Mouse (Mus musculus) liver (tissue): Measurements from ENCODE around the gene Tmem238.
A peak's percentile ranks its signal among the peaks of the same experiment; 100 is the strongest.
"Not testable (repeated sequence)": the region's sequence is repeated elsewhere in the genome, so short reads cannot be mapped to it uniquely, and the experiment has no call there.

Experiments
- DNase-seq: peaks from one replicate; pipeline ENCODE4 v3.0.0-alpha.2; 2020; ENCODE audit warnings: mixed read lengths

The Tmem238 gene

DNA sequence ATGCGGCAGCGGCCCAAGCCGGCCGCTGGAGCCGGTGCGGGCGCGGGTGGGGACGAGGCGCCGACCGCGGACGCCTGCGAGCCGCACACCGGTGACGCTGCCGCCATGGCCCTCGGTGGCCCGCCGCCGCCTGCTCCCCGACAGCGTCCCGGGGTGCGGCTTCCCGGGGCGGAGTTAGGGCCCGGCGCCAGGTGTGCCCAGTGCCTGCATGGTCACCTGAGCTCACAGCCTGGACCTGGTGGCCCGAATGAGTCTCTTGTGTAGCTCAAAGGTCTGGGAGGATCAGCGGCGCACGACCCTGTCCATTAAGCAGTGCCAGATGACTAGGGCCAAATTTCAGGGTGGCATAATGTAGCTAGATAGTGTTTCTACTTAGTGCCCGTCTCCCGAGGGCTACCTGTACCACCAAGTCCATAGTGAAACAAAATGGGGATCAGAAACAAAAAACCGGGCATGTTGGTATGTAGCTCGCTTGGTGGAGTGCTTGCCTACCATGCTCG is at the start of gene Tmem238:
Tmem238 (minus strand) TSS at position 221 of the 500 bp plus-strand sequence.
- DNase-seq = peak; percentile 73

DNA sequence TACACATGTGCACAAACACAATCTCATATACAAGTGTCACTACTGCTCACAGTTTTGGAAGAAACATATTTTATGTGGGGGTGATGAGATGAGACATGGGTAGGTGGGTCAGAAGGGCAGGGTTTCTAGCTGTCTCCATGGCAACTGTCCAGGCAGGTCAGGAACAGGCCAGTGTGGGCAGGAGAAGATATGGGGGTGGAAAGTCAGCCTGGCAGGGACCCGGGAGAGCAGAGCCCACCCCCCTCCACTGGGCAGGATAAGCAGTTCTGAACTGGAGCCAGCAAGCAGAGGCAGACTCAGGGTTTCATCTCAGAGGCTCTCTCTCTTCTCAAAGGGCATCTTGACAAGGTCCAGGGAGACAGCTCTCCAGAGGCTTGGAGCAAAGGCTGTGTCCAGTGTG is 48.2 kb upstream of the Tmem238 start:
- no peak for DNase-seq

DNA sequence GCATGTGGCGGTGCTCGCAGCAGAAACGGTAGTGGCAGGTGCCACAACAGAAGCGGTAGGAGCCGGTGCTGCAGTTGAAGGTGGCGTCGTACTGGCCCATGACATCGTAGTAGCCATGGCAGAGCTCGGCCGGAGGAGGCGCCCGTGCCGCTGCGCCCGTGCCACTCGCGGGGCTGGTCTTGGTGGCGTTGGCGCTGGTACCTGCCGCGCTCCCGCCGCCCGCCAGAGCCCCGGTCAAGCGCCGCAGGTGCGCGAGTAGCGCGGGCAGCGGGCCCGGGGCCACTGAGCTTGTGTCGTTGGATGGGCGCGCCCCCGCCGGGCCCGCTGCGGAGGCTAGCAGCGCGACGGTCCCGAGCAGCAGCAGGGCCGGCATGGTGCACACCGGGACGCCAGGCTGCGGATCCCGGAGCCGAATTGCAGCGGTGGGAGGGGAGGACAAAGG is 46.9 kb upstream of the Tmem238 start:
- peak; percentile 37 for DNase-seq

DNA sequence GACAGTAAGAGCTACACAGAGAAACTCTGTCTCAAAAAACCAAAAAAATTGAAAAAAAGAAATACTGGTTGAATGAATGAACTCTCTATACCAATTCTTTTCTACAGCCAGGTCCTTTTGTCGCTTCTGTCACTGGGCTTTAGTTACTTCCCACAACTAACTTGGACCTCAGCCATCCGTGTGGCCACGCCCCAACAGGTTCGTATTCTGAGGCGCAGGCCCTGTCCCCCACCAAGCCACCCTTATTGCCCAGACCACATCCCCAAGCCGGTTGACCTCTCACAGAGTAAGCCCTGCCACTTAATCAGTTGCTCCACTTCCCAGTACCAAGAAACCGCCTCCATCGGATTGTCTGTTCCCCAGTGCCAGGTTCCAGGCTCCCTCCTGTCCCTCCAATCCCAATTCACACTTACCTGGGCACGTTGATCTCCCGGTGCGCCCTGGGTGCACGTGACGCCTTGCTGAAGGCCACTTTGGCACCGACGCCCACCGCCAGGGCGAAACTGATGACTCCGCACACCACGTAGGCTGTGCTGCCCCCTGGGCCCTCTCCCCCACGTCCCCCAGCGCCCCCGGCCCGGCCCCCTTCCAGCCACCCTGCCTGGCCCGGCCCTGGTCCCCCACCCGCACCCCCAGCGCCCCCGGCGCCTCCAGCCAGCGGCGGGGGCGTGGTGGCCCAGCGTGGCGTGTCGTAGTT is 46.3 kb upstream of the Tmem238 start:
- DNase-seq = no peak

DNA sequence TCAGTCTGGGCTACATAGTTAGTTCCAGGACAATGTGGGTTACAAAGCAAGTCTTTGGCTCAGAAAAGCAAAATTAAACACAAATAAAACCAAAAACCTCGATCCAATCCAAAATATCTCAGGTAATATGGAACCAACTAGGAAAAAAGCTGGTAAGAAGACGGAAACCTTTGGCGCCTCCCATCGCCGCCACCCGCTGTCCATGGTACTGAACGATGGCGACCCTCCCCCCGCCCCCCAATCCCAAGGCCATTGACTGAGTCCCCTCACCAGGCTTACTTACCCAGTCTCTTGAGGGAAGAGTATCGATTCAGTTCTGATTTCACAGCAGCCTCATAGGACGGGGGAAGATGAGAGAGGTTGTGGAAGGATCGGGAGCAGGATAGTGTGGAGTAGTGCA is 41.0 kb upstream of the Tmem238 start:
- no peak for DNase-seq

DNA sequence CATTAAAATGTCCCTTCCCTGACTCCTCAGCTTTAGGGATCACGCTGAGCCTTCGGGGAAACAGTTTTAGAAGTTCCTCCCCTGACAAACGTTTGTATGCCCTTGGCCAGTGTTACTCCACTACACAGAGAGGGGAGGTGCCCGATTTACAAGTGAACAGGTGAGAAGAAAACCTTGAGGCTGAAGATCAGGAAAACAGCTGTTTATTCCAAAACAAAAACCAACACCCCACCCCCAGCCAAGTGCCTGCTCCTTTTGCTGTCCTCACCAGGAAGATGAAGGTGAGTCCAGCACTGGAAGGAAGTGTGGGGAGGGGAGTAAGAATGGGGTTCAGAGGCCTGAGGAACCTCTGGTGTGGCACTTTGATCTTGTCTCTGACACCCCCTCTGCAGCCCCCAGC is 35.9 kb upstream of the Tmem238 start:
- no peak for DNase-seq

DNA sequence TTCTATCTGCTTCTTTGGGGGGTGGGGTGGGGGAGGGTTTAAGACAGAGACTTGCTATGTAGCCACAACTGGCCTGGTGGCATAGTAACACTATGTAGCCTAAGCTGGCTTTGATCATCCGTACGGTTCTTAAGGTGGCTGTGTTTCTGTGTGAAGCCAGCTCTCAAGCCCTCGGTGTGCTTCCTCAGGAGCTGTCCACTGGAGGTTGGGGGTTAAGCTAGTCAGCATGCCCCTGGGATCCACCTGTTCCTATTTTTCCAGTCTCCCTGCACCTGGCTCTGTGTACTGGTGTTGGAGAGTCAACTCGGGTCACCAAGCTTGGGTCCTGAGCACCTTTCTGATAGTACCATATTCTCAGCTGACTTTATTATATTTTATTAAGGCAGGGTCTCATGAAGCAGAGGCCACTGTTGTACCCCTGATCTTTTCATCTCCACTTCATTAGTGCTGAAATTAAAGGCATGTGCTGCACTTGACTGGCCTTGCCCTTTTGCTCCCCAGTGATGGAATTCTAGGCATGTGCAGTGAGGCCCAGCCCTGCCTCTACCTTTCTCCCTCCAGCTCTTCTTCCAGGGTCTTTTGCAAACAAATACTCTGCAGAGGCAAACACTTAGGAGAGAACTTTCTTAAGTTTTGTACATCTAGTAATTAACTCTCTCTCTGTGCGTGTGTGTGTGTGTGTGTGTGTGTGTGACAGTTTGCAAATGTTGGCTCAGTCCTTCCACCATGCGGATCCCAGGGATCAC is 32.9 kb upstream of the Tmem238 start:
- no peak for DNase-seq

DNA sequence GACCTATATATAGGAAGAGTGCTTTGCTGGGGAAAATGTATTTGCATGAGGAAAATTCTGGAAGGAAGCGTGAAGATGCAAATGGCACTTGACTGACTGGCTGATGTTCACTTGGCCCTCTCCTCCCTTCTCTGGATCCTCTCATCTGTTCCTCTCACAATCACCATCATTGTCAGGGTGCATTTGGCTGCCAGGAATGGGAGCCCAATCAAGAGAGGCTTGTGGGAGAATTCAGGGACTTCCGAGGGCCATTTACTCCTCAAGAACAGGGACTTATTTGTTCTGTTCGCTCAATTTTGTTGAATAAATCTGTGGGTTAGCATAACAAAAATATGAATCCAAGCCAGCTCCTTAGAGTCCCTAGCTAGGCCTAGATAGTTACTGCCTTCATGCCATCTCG is 32.2 kb upstream of the Tmem238 start:
- no peak for DNase-seq

DNA sequence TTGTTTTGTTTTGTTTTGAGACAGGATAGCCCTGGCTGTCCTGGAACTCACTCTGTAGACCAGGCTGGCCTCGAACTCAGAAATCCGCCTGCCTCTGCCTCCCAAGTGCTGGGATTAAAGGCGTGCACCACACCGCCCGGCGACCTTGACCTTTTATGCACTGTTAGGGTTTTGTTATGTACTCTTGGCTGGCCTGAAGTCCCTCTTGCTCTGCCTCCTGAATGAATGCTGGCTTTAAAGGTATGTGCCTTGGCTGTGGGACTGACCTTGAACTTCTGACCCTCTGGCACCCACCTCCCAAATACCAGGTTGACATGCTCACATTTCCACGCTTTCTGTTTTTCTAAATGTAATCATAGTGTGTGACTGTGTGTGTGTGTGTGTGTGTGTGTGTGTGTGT is 31.5 kb upstream of the Tmem238 start:
- not testable (repeated sequence) for DNase-seq

DNA sequence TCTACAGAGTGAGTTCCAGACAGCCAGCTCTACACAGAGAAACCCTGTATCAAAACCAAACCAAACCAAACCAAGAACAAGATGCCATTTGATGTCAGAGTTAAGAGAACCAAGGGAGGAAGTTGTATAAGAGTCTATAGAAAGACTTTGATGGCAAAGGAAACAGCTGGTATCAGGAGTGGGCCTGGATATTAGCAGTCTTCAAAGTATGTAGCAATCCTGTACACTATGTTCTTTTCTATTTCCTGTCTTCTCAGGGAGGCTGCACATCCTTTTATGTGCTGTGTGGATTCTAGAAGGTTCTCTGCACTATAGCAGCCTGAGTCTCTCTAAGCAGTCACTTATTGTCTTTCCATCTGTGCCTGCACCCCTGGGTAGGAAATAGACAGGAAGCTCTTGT is 27.1 kb upstream of the Tmem238 start:
- DNase-seq = no peak

DNA sequence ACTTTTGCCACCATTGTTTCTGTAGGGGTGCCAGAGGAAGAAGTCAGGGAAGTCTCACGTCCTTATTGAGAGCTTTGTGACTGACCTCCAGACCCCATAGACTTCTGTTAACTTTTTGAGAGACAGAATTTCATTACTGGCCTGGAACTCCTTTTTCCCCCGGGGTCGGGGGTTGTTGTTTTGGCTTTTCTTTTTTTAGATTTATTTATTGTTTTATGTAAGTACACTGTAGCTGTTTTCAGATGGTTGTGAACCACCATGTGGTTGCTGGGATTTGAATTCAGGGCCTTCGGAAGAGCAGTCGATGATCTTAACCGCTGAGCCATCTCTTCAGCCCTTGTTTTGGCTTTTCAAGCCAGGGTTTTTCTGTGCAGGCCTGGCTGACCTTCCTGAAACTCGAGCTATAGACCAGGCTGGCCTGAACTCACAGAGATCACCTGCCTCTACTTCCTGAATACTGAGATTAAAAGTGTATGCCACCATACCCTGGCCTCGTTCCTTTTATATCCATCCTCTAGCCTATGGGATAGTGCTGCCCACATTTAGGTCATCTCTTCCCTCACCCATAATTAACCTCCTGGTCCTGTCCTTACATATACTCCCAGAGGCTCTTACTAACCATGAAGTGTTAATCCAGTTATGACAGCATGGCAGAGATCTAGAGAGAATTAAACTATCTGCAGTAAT is 23.8 kb upstream of the Tmem238 start:
- no peak for DNase-seq

DNA sequence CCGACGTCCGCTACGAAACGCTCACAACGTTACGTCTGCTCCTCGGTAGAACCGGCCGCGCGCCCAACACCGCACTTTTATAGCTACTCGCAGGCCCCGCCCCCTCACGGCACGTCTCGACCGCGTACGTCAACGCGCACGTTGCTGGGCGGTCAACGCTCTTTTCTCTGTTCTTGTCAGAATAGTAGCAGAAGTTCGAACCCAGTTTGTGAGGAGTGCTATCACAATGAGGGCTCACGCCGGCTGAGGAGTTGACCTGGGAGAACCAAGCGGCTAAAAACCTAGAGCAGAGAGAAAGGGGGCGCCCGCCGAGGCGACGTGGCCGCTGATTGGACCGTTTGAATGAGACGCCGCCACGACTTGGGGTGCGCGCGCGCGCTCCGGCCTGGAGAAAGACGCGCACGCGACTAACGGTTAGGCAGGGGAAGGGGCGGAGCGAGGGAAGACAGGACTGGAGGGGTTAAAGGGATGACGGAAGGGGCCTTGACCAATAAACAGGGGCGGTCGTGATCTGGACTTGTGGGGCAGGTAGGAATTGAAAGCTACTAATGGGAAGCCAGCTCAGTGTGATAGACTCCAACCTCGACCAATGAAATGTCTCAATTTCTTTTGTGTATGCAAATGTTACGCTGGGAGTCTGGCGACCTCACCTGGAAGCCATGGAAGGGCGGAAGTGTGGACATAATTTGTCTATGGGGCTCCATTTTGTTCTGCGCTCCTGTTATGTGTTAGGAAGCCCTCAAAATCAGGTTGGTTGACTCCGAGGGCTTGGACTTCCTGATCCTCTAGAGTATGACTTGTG is 23.0 kb upstream of the Tmem238 start, which contains the start of gene Ube2s:
Ube2s (minus strand) TSS at position 288 of the 802 bp plus-strand sequence.
- peak; percentile 99 for DNase-seq

DNA sequence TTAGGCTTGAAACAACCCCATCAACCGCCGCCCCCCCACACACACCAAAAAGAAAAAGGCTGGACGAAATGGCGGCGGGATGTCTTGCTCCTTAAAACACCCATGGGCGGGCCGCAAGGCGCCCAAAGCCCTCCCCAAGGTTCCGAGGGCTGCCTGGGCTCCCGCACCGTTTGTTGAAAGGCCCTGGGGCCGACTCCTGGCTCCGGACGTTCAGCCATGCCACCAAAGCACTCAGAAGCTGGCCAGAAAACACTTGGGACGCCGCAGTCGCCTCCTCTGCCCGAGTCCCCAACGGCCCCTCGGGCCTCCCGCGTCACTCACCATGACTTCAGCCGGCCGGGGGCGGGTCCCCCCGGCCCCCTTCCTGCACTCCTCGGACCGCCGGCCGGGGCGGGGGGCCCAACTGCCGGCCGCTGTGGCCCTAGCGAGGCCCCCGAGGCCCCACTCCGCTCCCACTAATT is 22.4 kb upstream of the Tmem238 start:
- DNase-seq = peak; percentile 44

DNA sequence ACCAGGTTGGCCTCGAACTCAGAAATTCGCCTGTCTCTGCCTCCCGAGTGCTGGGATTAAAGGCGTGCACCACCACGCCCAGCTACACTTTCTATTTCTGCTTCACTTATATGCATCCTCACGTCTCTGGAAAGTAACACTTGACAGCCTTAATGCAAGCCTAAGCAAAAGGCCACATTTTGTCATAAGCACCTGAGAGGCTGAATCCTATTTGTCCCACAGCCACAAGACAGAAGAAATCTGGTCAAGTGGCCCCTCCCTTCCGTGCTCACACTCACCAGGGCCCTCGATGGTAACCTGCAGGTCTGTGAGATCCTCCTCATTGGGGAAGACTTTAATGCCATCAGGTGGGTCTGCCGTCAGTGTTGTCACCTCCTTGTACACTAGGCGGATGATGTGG is 21.7 kb upstream of the Tmem238 start:
- not testable (repeated sequence) for DNase-seq

DNA sequence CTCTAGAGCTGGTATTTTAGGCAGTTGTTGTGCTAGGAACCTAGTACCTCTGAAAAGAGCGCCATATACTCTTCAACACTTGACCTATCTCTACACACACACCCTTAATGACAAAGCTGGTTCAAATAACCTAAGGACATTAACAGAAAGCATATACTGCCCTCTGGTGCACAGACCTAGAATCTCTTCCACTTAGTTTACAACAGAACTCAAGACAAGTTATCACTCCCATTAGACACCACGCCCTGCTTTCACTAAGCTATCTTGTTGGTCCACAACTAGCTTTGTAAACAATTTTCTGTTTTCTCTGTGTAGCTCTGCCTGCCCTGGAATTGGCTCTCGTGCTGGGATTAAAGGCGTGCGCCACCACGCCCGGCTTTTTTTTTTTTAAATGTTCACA is 17.3 kb upstream of the Tmem238 start:
- peak; percentile 59 for DNase-seq

DNA sequence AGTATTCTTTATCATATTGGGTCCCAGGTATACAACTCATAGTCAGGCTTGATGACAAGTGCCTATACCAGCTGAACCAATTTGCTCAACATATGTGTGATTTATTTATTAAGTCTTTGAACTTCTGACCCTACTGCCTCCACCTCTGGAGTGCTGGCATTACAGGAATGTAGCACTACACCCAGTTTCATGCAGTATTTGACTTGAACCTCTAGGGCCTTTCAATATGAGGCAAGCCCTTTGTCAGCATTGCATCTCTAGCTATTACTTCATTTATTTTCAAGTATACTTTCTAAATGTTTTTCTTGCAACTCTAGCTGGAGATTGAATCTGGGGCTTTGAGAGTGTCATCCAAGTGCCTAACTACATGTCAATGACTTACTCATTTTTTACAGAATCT is 12.8 kb upstream of the Tmem238 start:
- DNase-seq = no peak

DNA sequence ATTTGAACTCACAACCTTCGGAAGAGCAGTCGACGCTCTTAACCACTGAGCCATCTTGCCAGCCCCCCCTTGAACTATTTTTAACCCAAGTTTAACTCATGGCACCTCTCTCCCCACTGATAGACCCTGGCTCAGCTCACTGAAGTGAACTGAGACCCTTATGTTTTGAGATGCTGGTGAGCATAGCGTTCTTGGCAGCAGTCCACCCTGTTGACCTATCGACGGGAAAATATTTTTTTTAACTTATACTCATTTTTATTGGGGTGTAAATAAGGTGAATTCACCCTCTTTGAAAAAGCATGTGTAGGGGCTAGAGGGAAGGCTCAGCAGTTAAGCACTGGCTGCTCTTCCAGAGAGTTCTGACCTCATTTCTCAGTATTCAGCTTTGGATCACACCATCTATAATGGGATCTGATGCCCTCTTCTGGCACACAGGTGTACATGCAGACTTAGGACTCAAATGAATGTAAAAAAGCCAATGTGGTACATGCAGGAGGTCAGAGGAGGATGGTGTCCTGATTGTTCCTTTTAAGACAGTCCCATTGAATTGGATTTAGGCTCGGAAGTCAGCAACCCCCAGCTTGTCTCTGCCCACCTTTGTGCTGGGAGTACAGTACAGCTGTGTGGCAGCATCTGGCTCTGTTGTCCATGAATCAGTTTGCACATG is 6.4 kb upstream of the Tmem238 start:
- no peak for DNase-seq

DNA sequence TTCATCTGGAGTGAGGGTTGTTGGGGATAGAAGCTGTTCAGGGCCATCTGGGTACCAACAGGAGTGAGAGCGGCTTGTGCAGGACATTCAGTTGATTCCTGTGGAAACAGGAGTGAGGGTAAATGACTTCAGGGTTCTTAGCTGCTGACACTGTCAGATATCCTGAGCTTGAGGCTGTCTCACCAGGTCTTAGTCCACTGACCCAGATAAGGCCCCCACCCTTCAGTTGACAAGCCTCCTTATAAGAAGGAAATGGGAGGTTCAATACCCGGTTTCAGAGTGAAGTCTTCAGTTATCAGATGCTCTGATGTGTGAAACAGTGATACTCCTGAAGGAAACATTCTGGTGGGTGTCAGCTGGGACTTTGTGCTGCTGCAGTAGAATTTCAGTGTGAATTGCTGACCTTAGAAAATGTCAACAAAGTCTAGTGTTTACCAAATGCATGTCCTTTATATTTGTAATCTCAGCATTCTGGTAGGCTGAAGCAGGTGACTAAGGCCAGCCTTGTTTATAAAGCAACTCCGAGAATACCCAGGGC is 5.2 kb upstream of the Tmem238 start:
- DNase-seq = no peak

DNA sequence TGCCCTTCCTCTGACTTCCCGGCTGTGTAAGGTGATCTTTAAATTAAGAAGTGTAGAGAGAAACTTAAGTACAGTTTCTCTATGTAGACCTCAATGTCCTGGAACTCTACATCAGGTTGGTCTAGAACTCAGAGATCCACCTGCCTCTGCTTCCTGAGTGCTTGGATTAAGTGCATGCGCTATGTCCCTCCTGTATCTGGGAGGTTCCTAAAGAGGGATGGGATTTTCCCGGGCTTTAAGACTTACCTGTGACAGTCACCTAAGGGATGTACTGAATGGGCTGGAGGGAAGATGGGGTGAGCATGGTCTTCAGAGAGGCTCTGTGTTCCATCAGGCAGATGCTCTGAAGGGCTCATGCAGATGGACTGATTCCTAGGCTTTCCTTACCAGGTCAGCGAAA is 4.2 kb upstream of the Tmem238 start:
- no peak for DNase-seq

DNA sequence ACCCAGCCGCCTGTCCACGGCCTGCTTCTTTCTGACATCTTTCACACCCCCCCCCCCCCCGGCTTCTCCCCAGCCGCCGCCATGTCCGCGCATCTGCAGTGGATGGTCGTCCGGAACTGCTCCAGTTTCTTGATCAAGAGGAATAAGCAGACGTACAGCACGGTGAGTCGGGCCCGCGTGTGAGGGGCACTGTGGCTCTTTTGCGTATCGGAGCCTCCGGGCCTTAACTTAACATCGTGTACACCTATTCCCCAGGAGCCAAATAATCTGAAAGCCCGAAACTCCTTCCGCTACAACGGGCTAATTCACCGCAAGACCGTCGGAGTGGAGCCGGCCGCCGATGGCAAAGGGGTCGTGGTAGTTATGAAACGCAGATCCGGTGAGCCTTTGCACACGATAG is 3.8 kb upstream of the Tmem238 start:
- not testable (repeated sequence) for DNase-seq
